Mouse (Mus musculus): ENCODE measurements around the gene Phrf1. TPM values are rescaled to one million over a fixed set of nuclear protein-coding genes. Genes with fewer than 3 reads are reported as not detected.
A peak's percentile ranks its signal among the peaks of the same experiment; 100 is the strongest.

Gene Phrf1
- total and polyA plus RNA-seq, 3 experiments = 66.1 to 1,029 (median 91.2) TPM

GRCm38 (mm10) chr7:141215101-141215879 is 13.3 kb upstream of the Phrf1 start, which contains the start of gene Rassf7 (continued):
- TF ChIP-seq NELFE (IDR thresholded peaks at IDR 0.05; ENCODE audit: low read depth, low read length) = peak; percentile 64
- no peak for TF ChIP-seq CHD1 (IDR thresholded peaks at IDR 0.05; ENCODE audit: low read depth, low read length)
- no peak for TF ChIP-seq MAFK (IDR thresholded peaks at IDR 0.05; ENCODE audit: borderline replicate concordance, low read depth, low read length)
- TF ChIP-seq GATA1 (IDR thresholded peaks at IDR 0.05; ENCODE audit: low read depth, low read length) = no peak

GRCm38 (mm10) chr7:141215880-141216733 is 12.5 kb upstream of the Phrf1 start:
- H3K36me3 ChIP-seq (ENCODE audit: control insufficient read depth in 1 of 2, insufficient read depth in 2 of 2, low read length in 2 of 2) = no peaks in the 10 kb centered on the region; a peak in 1 of 4 replicates
- H3K4me3 ChIP-seq (ENCODE audit: control insufficient read depth in 1 of 2, insufficient read depth in 1 of 2, low read depth in 2 of 2, low read length in 2 of 2) = peak overlapping the region; percentile 83 to 84
- 0 out of 2 replicates have a peak overlapping the region, but pooled peaks have one; percentile 22 for H3K27ac ChIP-seq (ENCODE audit: control insufficient read depth, low read depth, low read length)

More at GRCm38 (mm10) chr7:141215880-141216733, 12.5 kb upstream of the Phrf1 start:
- Histone ChIP-seq H3K9me3 (replicated peaks; ENCODE audit: insufficient read depth, low read length) (no peaks in the 10 kb centered on the region), H3K27me3 (ENCODE audit: control insufficient read depth in 1 of 2, insufficient read depth in 2 of 2, low read length in 2 of 2) (no peaks in the 10 kb centered on the region), H3K9ac (ENCODE audit: control insufficient read depth, low read depth, low read length, poor library complexity, severe bottlenecking) (peak overlapping the region; percentile 78), H3K4me1 (ENCODE audit: control insufficient read depth in 1 of 2, insufficient read depth in 2 of 2, low read length in 2 of 2) (peaks cover 0 to 10% of the 10 kb centered on the region in 2 experiments; a peak in 3 of 4 replicates), H3K79me2 (ENCODE audit: control insufficient read depth, insufficient read depth, low read length, poor library complexity) (no peaks in the 10 kb centered on the region; the same call in 1 of the 2 replicates)
- TF ChIP-seq CTCF (IDR thresholded peaks at IDR 0.05 in 2 of 3, conservative IDR thresholded peaks at IDR 0.05 in 1 of 3; ENCODE audit: control insufficient read depth in 1 of 3, insufficient read depth in 1 of 3, low read depth in 2 of 3, low read length in 3 of 3, poor library complexity in 1 of 3, severe bottlenecking in 1 of 3) = no peak
- TF ChIP-seq MYC (IDR thresholded peaks at IDR 0.05; ENCODE audit: low read depth, low read length) = no peak
- TF ChIP-seq POLR2AphosphoS5 (IDR thresholded peaks at IDR 0.05; ENCODE audit: borderline replicate concordance, low read depth, low read length) = no peak
- TF ChIP-seq MXI1 (IDR thresholded peaks at IDR 0.05; ENCODE audit: low read depth, low read length) = 0 out of 2 replicates have a peak, but pooled peaks have one; percentile 26
- no peak for TF ChIP-seq ZC3H11A (IDR thresholded peaks at IDR 0.05; ENCODE audit: low read depth, low read length)
- TF ChIP-seq SIN3A (IDR thresholded peaks at IDR 0.05; ENCODE audit: low read length) = peak; percentile 31; the same call in 1 of the 2 replicates
- no peak for TF ChIP-seq USF2 (IDR thresholded peaks at IDR 0.05; ENCODE audit: borderline replicate concordance in 1 of 2, insufficient read depth in 1 of 2, low read depth in 1 of 2, low read length in 2 of 2)
- TF ChIP-seq TCF12 (IDR thresholded peaks at IDR 0.05; ENCODE audit: low read depth, low read length) = no peak; the same call in 1 of the 2 replicates
- TF ChIP-seq ETS1 (IDR thresholded peaks at IDR 0.05; ENCODE audit: low read depth, low read length) = no peak
- TF ChIP-seq MAZ (IDR thresholded peaks at IDR 0.05; ENCODE audit: low read depth, low read length) = 0 out of 2 replicates have a peak, but pooled peaks have one; percentile 46
- TF ChIP-seq BHLHE40 (IDR thresholded peaks at IDR 0.05; ENCODE audit: borderline replicate concordance, low read depth, low read length) = no peak
- TF ChIP-seq ELF1 (IDR thresholded peaks at IDR 0.05; ENCODE audit: low read depth, low read length) = no peak
- TF ChIP-seq POLR2A (IDR thresholded peaks at IDR 0.05; ENCODE audit: control insufficient read depth in 1 of 2, insufficient read depth in 1 of 2, low read depth in 1 of 2, low read length in 2 of 2, poor library complexity in 1 of 2) = peak in 1 of 2 experiments; percentile 73; a peak in 2 of 4 replicates
- TF ChIP-seq NELFE (IDR thresholded peaks at IDR 0.05; ENCODE audit: low read depth, low read length) = peak; percentile 46; the same call in 1 of the 2 replicates
- TF ChIP-seq TAL1 (IDR thresholded peaks at IDR 0.05; ENCODE audit: low read length) = no peak
- TF ChIP-seq KAT2A (conservative IDR thresholded peaks at IDR 0.05; ENCODE audit: low read depth, low read length) = no peak
- TF ChIP-seq GATA1 (IDR thresholded peaks at IDR 0.05; ENCODE audit: low read depth, low read length) = no peak
- no peak for TF ChIP-seq CHD2 (IDR thresholded peaks at IDR 0.05; ENCODE audit: low read length)
- TF ChIP-seq ZKSCAN1 (IDR thresholded peaks at IDR 0.05; ENCODE audit: low read depth, low read length) = no peak
- no peak for TF ChIP-seq MYB (IDR thresholded peaks at IDR 0.05; ENCODE audit: low read depth, low read length)
- no peak for TF ChIP-seq UBTF (IDR thresholded peaks at IDR 0.05; ENCODE audit: borderline replicate concordance, insufficient read depth, low read depth, low read length)
- no peak for TF ChIP-seq MEF2A (IDR thresholded peaks at IDR 0.05; ENCODE audit: extremely low read depth, insufficient replicate concordance, low read depth, low read length, poor library complexity, severe bottlenecking)
- 0 out of 2 replicates have a peak, but pooled peaks have one; percentile 2 for TF ChIP-seq NRF1 (IDR thresholded peaks at IDR 0.05; ENCODE audit: insufficient read depth, low read depth, low read length, poor library complexity, severe bottlenecking)
- no peak for TF ChIP-seq E2F4 (IDR thresholded peaks at IDR 0.05; ENCODE audit: borderline replicate concordance, low read depth, low read length)
- no peak for TF ChIP-seq JUND (IDR thresholded peaks at IDR 0.05; ENCODE audit: low read depth, low read length)
- no peak for TF ChIP-seq ZMIZ1 (IDR thresholded peaks at IDR 0.05; ENCODE audit: low read depth, low read length)
- no peak for TF ChIP-seq ZNF384 (IDR thresholded peaks at IDR 0.05; ENCODE audit: low read depth, low read length)
- TF ChIP-seq MAFK (IDR thresholded peaks at IDR 0.05; ENCODE audit: borderline replicate concordance, low read depth, low read length) = no peak
- no peak for DNase-seq (ENCODE audit: low read depth, low spot score)

Measured in MEL (cell line).